Mouse (Mus musculus): ENCODE results near the gene Gzmm. TPM values are rescaled to one million over a fixed set of nuclear protein-coding genes. Genes with fewer than 3 reads are reported as not detected.

The Gzmm gene
- polyA plus RNA-seq, 1 experiment from 2014 or later, result 1.6 TPM

- H3K9me3 ChIP-seq (replicated peaks; ENCODE audit: control insufficient read depth, low read length, poor library complexity, severe bottlenecking), result no peaks in the 10 kb centered on the region
- H3K4me2 ChIP-seq (ENCODE audit: low read length), result no peak overlapping the region
- H3K9ac ChIP-seq (ENCODE audit: low read depth, low read length), result no peak overlapping the region
- peaks cover 8% of the 10 kb centered on the region for H3K4me1 ChIP-seq (ENCODE audit: control insufficient read depth, insufficient read depth, low read length)
- H3K27ac ChIP-seq (ENCODE audit: low read length), result no peak overlapping the region
- no peak for ATAC-seq
- no peaks in the 10 kb centered on the region for H3K36me3 ChIP-seq (ENCODE audit: control insufficient read depth, insufficient read depth, low read length)
- H3K27me3 ChIP-seq (ENCODE audit: control insufficient read depth, insufficient read depth, low read depth, low read length), result no peaks in the 10 kb centered on the region
- H3K4me3 ChIP-seq (ENCODE audit: low read depth, low read length), result no peak overlapping the region
- WGBS, result 81% methylated on average over 8 of the region's 8 CpGs
These were observed 23.8 kb upstream of the Gzmm start for GRCm38 (mm10) chr10:79665051-79665450.

- peaks cover 20% of the 10 kb centered on the region for H3K4me1 ChIP-seq (ENCODE audit: control insufficient read depth, insufficient read depth, low read length)
- no peak overlapping the region for H3K4me3 ChIP-seq (ENCODE audit: low read depth, low read length)
- no peak for ATAC-seq
- no peaks in the 10 kb centered on the region for H3K9me3 ChIP-seq (replicated peaks; ENCODE audit: control insufficient read depth, low read length, poor library complexity, severe bottlenecking)
- no peak overlapping the region for H3K4me2 ChIP-seq (ENCODE audit: low read length)
- H3K27ac ChIP-seq (ENCODE audit: low read length), result no peak overlapping the region
- 71% methylated on average over 9 of the region's 9 CpGs for WGBS
- no peaks in the 10 kb centered on the region for H3K27me3 ChIP-seq (ENCODE audit: control insufficient read depth, insufficient read depth, low read depth, low read length)
- H3K36me3 ChIP-seq (ENCODE audit: control insufficient read depth, insufficient read depth, low read length), result no peaks in the 10 kb centered on the region
- H3K9ac ChIP-seq (ENCODE audit: low read depth, low read length), result no peak overlapping the region
These were observed 22.3 kb upstream of the Gzmm start for GRCm38 (mm10) chr10:79666493-79666892.

- no peak for ATAC-seq
- no peaks in the 10 kb centered on the region for H3K9me3 ChIP-seq (replicated peaks; ENCODE audit: control insufficient read depth, low read length, poor library complexity, severe bottlenecking)
- peak overlapping the region; percentile 97 for H3K4me2 ChIP-seq (ENCODE audit: low read length)
- no peaks in the 10 kb centered on the region for H3K36me3 ChIP-seq (ENCODE audit: control insufficient read depth, insufficient read depth, low read length)
- WGBS, result 82% methylated on average over 5 of the region's 5 CpGs
- peak overlapping the region; percentile 99 for H3K27ac ChIP-seq (ENCODE audit: low read length)
- peaks cover 20% of the 10 kb centered on the region for H3K4me1 ChIP-seq (ENCODE audit: control insufficient read depth, insufficient read depth, low read length)
- peak overlapping the region; percentile 90; the same call in 1 of the 2 replicates for H3K4me3 ChIP-seq (ENCODE audit: low read depth, low read length)
- H3K27me3 ChIP-seq (ENCODE audit: control insufficient read depth, insufficient read depth, low read depth, low read length), result no peaks in the 10 kb centered on the region
- H3K9ac ChIP-seq (ENCODE audit: low read depth, low read length), result peak overlapping the region; percentile 31; the same call in 1 of the 2 replicates
These were observed 20.7 kb upstream of the Gzmm start for GRCm38 (mm10) chr10:79668076-79668475.

- ATAC-seq, result peak; percentile 88
- Histone ChIP-seq H3K9me3 (replicated peaks; ENCODE audit: control insufficient read depth, low read length, poor library complexity, severe bottlenecking) (no peaks in the 10 kb centered on the region), H3K4me3 (ENCODE audit: low read depth, low read length) (peak within 1 kb of the TSS; percentile 90), H3K9ac (ENCODE audit: low read depth, low read length) (peak within 1 kb of the TSS; percentile 93), H3K36me3 (ENCODE audit: control insufficient read depth, insufficient read depth, low read length) (peaks cover 3% of the 10 kb centered on the region; the same call in 1 of the 2 replicates), H3K27me3 (ENCODE audit: control insufficient read depth, insufficient read depth, low read depth, low read length) (no peaks in the 10 kb centered on the region), H3K4me1 (ENCODE audit: control insufficient read depth, insufficient read depth, low read length) (peaks cover 20% of the 10 kb centered on the region), H3K4me2 (ENCODE audit: low read length) (peak within 1 kb of the TSS; percentile 97), H3K27ac (ENCODE audit: low read length) (peak within 1 kb of the TSS; percentile 99)
- WGBS, result under 1% methylated on average over 45 of the region's 45 CpGs
These were observed 19.8 kb upstream of the Gzmm start, which contains the start of gene Tpgs1 for GRCm38 (mm10) chr10:79668771-79669575. TSS of gene Tpgs1 (plus strand) at chr10:79669369.

GRCm38 (mm10) chr10:79669576-79670057 lies 19.2 kb upstream of the Gzmm start:
- Histone ChIP-seq H3K27ac (ENCODE audit: low read length) (peak overlapping the region; percentile 99), H3K9me3 (replicated peaks; ENCODE audit: control insufficient read depth, low read length, poor library complexity, severe bottlenecking) (no peaks in the 10 kb centered on the region), H3K4me1 (ENCODE audit: control insufficient read depth, insufficient read depth, low read length) (peaks cover 20% of the 10 kb centered on the region), H3K4me3 (ENCODE audit: low read depth, low read length) (peak overlapping the region; percentile 90), H3K4me2 (ENCODE audit: low read length) (peak overlapping the region; percentile 97), H3K9ac (ENCODE audit: low read depth, low read length) (peak overlapping the region; percentile 93), H3K36me3 (ENCODE audit: control insufficient read depth, insufficient read depth, low read length) (peaks cover 3% of the 10 kb centered on the region; the same call in 1 of the 2 replicates), H3K27me3 (ENCODE audit: control insufficient read depth, insufficient read depth, low read depth, low read length) (no peaks in the 10 kb centered on the region)
- WGBS, result under 1% methylated on average over 47 of the region's 47 CpGs
- ATAC-seq, result peak; percentile 66

- no peaks in the 10 kb centered on the region for H3K9me3 ChIP-seq (replicated peaks; ENCODE audit: control insufficient read depth, low read length, poor library complexity, severe bottlenecking)
- 34% methylated on average over 15 of the region's 15 CpGs for WGBS
- peak overlapping the region; percentile 90 for H3K4me3 ChIP-seq (ENCODE audit: low read depth, low read length)
- H3K27ac ChIP-seq (ENCODE audit: low read length), result peak overlapping the region; percentile 99
- H3K4me1 ChIP-seq (ENCODE audit: control insufficient read depth, insufficient read depth, low read length), result peaks cover 20% of the 10 kb centered on the region
- peaks cover 3% of the 10 kb centered on the region; the same call in 1 of the 2 replicates for H3K36me3 ChIP-seq (ENCODE audit: control insufficient read depth, insufficient read depth, low read length)
- no peaks in the 10 kb centered on the region for H3K27me3 ChIP-seq (ENCODE audit: control insufficient read depth, insufficient read depth, low read depth, low read length)
- peak; percentile 18 for ATAC-seq
- peak overlapping the region; percentile 97 for H3K4me2 ChIP-seq (ENCODE audit: low read length)
- peak overlapping the region; percentile 93 for H3K9ac ChIP-seq (ENCODE audit: low read depth, low read length)
These were observed 18.5 kb upstream of the Gzmm start for GRCm38 (mm10) chr10:79670071-79670888.

DNA sequence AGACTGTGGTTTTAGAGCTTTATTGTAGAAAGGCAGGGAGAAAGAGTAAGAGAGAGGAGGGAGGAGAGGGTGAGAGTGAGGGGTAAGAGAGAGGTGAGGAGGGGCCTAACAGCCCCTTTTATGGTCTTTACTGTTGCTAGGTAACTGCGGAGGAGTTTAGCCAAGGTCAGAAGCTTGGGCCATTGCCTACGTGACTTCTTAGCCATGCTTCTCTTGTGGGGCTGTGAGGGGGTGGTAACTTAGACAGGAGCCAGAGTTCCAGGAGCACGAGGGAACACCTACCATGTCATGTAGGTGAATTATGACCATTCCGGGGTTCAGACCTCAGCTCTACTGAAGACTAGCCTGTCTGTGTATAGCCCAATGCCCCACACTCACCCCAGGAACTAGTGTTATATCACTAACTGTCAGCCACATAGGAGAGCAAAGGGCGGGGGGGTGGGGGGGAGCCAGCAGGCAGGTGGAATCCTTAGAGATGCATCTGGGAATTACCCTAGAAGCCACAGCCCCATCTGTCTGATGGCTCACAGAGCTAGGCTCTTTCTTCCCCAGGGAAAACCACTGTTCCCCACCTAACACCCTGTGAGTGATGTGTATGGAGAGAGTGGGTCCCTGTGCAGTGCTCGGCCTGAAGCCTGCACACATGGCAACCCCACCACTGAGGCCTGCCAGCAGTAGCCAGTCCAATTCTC lies 17.3 kb upstream of the Gzmm start:
- ATAC-seq, result no peak
- Histone ChIP-seq H3K4me2 (ENCODE audit: low read length) (no peak overlapping the region; the same call in 1 of the 2 replicates), H3K27me3 (ENCODE audit: control insufficient read depth, insufficient read depth, low read depth, low read length) (no peaks in the 10 kb centered on the region), H3K9me3 (replicated peaks; ENCODE audit: control insufficient read depth, low read length, poor library complexity, severe bottlenecking) (no peaks in the 10 kb centered on the region), H3K4me1 (ENCODE audit: control insufficient read depth, insufficient read depth, low read length) (peaks cover 20% of the 10 kb centered on the region), H3K4me3 (ENCODE audit: low read depth, low read length) (no peak overlapping the region), H3K27ac (ENCODE audit: low read length) (no peak overlapping the region), H3K9ac (ENCODE audit: low read depth, low read length) (no peak overlapping the region), H3K36me3 (ENCODE audit: control insufficient read depth, insufficient read depth, low read length) (peaks cover 7% of the 10 kb centered on the region)
- WGBS, result 72% methylated on average over 6 of the region's 6 CpGs

GRCm38 (mm10) chr10:79672088-79672455 lies 16.7 kb upstream of the Gzmm start:
- Histone ChIP-seq H3K9me3 (replicated peaks; ENCODE audit: control insufficient read depth, low read length, poor library complexity, severe bottlenecking) (no peaks in the 10 kb centered on the region), H3K4me1 (ENCODE audit: control insufficient read depth, insufficient read depth, low read length) (peaks cover 20% of the 10 kb centered on the region), H3K9ac (ENCODE audit: low read depth, low read length) (no peak overlapping the region), H3K27ac (ENCODE audit: low read length) (no peak overlapping the region), H3K4me3 (ENCODE audit: low read depth, low read length) (no peak overlapping the region), H3K4me2 (ENCODE audit: low read length) (no peak overlapping the region), H3K36me3 (ENCODE audit: control insufficient read depth, insufficient read depth, low read length) (peaks cover 7% of the 10 kb centered on the region), H3K27me3 (ENCODE audit: control insufficient read depth, insufficient read depth, low read depth, low read length) (no peaks in the 10 kb centered on the region)
- no peak for ATAC-seq
- WGBS, result 58% methylated on average over 3 of the region's 3 CpGs
